Mouse (Mus musculus) spleen, adult 2 months (tissue): ENCODE results near the gene Kcng1. TPM values are rescaled to one million over a fixed set of nuclear protein-coding genes. Genes with fewer than 3 reads are reported as not detected.
A peak's percentile ranks its signal among the peaks of the same experiment; 100 is the strongest.

Source experiments
- DNase-seq, 2 experiments: peaks; one replicate each; pipeline versions ENCODE4 v3.0.0 to v3.0.0-alpha.2; 2012 to 2021; ENCODE audit warnings: low spot score in 2 of 2, low read depth in 1 of 2
- H3K27ac ChIP-seq: fragments of 200-500 bp; 2 replicates; pipeline ENCODE4 v1.5.1; 2012; ENCODE audit warnings: low read length, inconsistent platforms; ENCODE audit not compliant: insufficient read depth
- H3K27me3 ChIP-seq: fragments of 200-500 bp; 2 replicates; pipeline ENCODE4 v1.6.1; 2012; ENCODE audit warnings: mild to moderate bottlenecking, moderate library complexity, low read length, inconsistent platforms; ENCODE audit not compliant: control insufficient read depth, insufficient read depth
- H3K36me3 ChIP-seq: fragments of 200-500 bp; 2 replicates; pipeline ENCODE4 v1.6.1; 2012; ENCODE audit warnings: mild to moderate bottlenecking, low read length, inconsistent platforms; ENCODE audit not compliant: control insufficient read depth, insufficient read depth
- H3K4me1 ChIP-seq: fragments of 200-500 bp; 2 replicates; pipeline ENCODE4 v1.6.1; 2011; ENCODE audit warnings: inconsistent platforms; ENCODE audit not compliant: control insufficient read depth, insufficient read depth, insufficient read length
- H3K4me3 ChIP-seq: fragments of 200-500 bp; 2 replicates; pipeline ENCODE4 v1.5.1; 2011; ENCODE audit warnings: mild to moderate bottlenecking, inconsistent platforms; ENCODE audit not compliant: insufficient read depth, insufficient read length; ENCODE audit errors: extremely low read depth
- CTCF ChIP-seq: fragments of 200-500 bp; IDR thresholded peaks from 2 replicates; pipeline ENCODE4 v1.5.1; 2011; ENCODE audit warnings: mild to moderate bottlenecking, inconsistent platforms; ENCODE audit not compliant: insufficient read depth, insufficient read length, insufficient replicate concordance; ENCODE audit errors: extremely low read depth
- POLR2A ChIP-seq: fragments of 200-500 bp; IDR thresholded peaks from 2 replicates; pipeline ENCODE4 v1.6.1; 2011; ENCODE audit warnings: low read depth, low read length, inconsistent platforms
- WGBS: fragments of 180-500 bp; shearing (Covaris S2); methylation state at CpG from one replicate; pipeline ENCODE4 v1.1.7; 2018; 5-methylcytosine and 5-hydroxymethylcytosine counted together
- polyA plus RNA-seq: library from polyadenylated mRNA; depleted of rRNA; stranded (reverse); fragments of >200 nt; gene quantifications from 2 replicates; pipeline ENCODE4 v1.2.3, GENCODE M21; 2012

Gene Kcng1
- polyA plus RNA-seq, 1 experiment, result 0.04 TPM

DNA sequence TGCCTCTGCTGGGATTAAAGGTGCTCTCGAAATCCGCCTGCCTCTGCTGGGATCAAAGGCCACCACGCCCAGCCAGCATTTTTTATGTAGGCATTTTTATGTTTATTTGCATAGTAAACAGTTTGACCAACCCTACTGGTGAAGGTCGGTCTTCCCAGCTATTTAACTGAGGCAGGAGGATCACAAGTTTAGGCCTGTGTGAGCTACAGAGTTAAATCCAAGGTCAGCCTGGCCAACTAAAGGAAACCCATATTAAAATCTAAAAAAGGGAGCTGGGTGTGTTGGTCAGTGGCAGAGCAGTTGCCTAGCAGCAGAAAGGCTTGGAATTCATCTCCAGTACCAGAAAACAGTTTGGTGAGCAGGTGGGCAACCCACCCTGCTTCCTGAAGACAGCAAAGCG, 48.2 kb downstream of the Kcng1 start:
- 95% methylated on average over 5 of the region's 5 CpGs for WGBS
- DNase-seq, result no peak
- TF ChIP-seq POLR2A (no peak), CTCF (no peak)

GRCm38 (mm10) chr2:168231471-168231829, 50.1 kb downstream of the Kcng1 start:
- Histone ChIP-seq H3K4me1 (peaks cover 13% of the 10 kb centered on the region), H3K27ac (no peak overlapping the region), H3K27me3 (no peaks in the 10 kb centered on the region), H3K36me3 (peaks cover 5% of the 10 kb centered on the region), H3K4me3 (peak overlapping the region; percentile 88; the same call in 1 of the 2 replicates)
- WGBS, result 66% methylated on average over 33 of the region's 33 CpGs
- TF ChIP-seq CTCF (no peak), POLR2A (no peak)
- no peak for DNase-seq

More for the DNA sequence above, 48.2 kb downstream of the Kcng1 start:
- Histone ChIP-seq H3K4me3 (no peak overlapping the region), H3K27me3 (no peaks in the 10 kb centered on the region), H3K4me1 (peaks cover 13% of the 10 kb centered on the region), H3K36me3 (no peaks in the 10 kb centered on the region), H3K27ac (no peak overlapping the region)

DNA sequence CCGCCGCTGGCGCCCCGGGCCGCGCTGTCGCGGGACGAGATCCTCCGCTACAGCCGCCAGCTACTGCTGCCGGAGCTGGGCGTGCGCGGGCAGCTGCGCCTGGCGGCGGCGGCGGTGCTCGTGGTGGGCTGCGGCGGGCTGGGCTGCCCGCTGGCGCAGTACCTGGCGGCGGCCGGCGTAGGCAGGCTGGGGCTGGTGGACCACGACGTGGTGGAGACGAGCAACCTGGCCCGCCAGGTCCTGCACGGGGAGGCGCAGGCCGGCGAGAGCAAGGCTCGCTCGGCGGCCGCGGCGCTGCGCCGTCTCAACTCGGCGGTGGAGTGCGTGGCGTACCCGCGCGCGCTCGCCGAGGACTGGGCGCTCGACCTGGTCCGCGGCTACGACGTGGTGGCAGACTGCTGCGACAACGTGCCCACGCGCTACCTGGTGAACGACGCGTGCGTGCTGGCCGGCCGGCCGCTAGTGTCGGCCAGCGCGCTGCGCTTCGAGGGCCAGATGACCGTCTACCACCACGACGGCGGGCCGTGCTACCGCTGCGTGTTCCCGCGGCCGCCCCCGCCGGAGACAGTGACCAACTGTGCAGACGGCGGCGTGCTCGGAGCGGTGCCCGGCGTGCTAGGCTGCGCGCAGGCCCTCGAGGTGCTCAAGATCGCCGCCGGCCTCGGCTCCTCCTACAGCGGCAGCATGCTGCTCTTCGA, 50.6 kb downstream of the Kcng1 start:
- Histone ChIP-seq H3K4me3 (peak overlapping the region; percentile 88), H3K27ac (peak overlapping the region; percentile 83), H3K36me3 (peaks cover 9% of the 10 kb centered on the region), H3K4me1 (peaks cover 13% of the 10 kb centered on the region), H3K27me3 (no peaks in the 10 kb centered on the region)
- no peak for DNase-seq
- no peak for TF ChIP-seq CTCF
- no peak for TF ChIP-seq POLR2A
- WGBS, result 4% methylated on average over 95 of the region's 105 CpGs

DNA sequence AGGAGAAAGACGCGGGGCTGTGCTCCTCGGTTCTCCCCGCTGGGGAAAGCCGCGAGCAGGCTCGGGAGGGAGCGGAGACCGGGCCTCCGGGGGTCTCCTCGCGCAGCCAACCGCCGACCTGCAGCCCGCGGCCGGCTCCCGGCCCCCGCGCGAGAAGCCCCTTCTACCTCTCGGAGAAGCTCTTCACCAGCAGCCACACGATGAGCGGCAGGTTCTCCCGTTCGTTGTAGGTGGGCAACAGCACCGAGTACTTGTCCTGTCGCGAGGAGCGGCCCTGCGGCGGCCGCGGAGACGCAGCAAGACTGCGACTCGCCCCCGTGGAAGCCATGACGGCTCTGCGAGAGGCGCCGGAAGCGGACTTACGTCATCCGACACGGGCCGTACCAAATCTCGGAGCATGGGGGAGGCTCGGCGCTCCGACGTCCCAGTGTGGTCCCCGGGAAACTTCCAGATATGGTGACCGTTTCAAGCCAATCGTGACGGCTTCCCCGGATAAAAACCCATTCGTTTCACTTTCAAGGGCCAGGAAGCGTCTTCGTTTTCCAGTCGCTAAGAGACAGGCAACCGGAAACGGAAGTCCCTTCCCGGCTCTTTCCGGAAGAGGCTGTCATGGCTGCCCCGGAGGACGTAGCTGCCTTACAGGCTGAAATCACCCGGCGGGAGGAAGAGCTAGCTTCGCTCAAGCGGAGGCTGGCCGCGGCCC, 51.4 kb downstream of the Kcng1 start, which contains the start of the genes Gm20716, Dpm1 and Mocs3:
Gene Gm20716, minus strand, starts transcription at position 339 of the 703 bp plus-strand sequence.
Gene Dpm1, minus strand, starts transcription at position 566 of the 703 bp plus-strand sequence.
Gene Mocs3, plus strand, starts transcription at position 597 of the 703 bp plus-strand sequence.
- H3K4me1 ChIP-seq, result peaks cover 13% of the 10 kb centered on the region

DNA sequence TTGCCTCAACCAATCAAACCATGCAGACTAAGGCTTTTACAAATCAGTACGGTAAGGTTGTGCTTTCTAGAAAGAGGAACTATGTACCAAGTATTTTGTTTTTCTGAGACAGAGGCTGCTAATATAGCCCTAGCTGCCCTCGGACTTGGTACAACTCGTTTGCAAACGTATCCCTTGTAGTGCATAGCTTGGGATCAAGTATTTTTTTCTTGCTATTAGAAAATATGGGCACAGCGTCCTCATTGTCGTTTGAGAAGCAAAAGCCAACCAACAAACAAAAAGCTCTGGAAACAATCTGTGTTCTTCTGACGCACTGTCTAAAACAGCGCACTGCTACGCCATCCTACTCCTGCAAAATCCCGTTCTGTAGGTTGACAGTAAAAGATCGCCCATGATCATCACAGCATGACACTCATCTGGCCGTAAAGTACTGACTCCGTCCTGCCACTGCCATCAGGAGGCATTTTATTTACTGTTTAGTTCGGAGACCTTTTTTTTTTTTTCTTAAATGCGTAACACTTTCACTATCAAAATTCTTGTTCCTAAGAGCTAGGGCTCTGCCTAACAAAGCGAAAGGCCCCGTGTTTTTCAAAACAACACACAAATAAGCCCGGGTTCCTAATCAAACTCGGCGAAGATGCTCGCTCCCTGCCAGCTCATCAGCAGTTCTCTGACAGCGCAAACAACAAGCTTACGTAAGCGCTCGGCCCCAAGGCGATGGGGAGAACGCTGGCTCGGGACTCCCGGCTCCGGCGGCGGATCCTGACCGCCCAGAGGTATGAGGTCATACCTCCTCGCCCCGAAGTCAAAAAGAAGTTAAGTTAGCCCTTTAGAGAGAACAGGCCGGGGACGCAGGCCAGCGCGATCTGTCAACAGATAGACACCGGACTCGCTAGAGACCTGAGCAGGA, 52.2 kb downstream of the Kcng1 start:
- WGBS, result 6% methylated on average over 41 of the region's 41 CpGs
- peaks cover 14% of the 10 kb centered on the region for H3K36me3 ChIP-seq
- DNase-seq, result no peak
- peak overlapping the region; percentile 83; the same call in 1 of the 2 replicates for H3K27ac ChIP-seq
- peak overlapping the region; percentile 88 for H3K4me3 ChIP-seq
- H3K27me3 ChIP-seq, result no peaks in the 10 kb centered on the region
- peaks cover 13% of the 10 kb centered on the region for H3K4me1 ChIP-seq
- TF ChIP-seq POLR2A (no peak), CTCF (no peak)

More for the DNA sequence above, 51.4 kb downstream of the Kcng1 start, which contains the start of the genes Gm20716, Dpm1 and Mocs3:
- no peaks in the 10 kb centered on the region for H3K27me3 ChIP-seq
- peaks cover 14% of the 10 kb centered on the region for H3K36me3 ChIP-seq
- TF ChIP-seq CTCF (no peak), POLR2A (peak; percentile 95)
- peak; percentile 73 to 85 for DNase-seq
- under 1% methylated on average over 73 of the region's 73 CpGs for WGBS
- H3K27ac ChIP-seq, result peak within 1 kb of the TSS; percentile 83
- peak within 1 kb of the TSS; percentile 88 for H3K4me3 ChIP-seq

- H3K36me3 ChIP-seq, result peaks cover 39% of the 10 kb centered on the region
- no peaks in the 10 kb centered on the region for H3K27me3 ChIP-seq
- TF ChIP-seq POLR2A, result no peak
- no peak for TF ChIP-seq CTCF
- 93% methylated on average over 6 of the region's 6 CpGs for WGBS
- no peak for DNase-seq
- no peak overlapping the region for H3K4me3 ChIP-seq
- H3K4me1 ChIP-seq, result no peaks in the 10 kb centered on the region
- H3K27ac ChIP-seq, result no peak overlapping the region
Measured at GRCm38 (mm10) chr2:168223326-168223725, 58.2 kb downstream of the Kcng1 start.
